Mouse (Mus musculus): ENCODE data around the gene Irf2.
A peak's percentile ranks its signal among the peaks of the same experiment; 100 is the strongest.

The Irf2 gene

GRCm38 (mm10) chr8:46739003-46739949, at the start of gene Irf2:
Gene Irf2, plus strand, starts transcription at chr8:46739732.
- peak; percentile 34 for DNase-seq (ENCODE audit: extremely low read depth, low read depth, low spot score)

- DNase-seq (ENCODE audit: extremely low read depth, low read depth, low spot score) = no peak
Measured at GRCm38 (mm10) chr8:46690111-46690510, 49.4 kb upstream of the Irf2 start.

- no peak for DNase-seq (ENCODE audit: extremely low read depth, low read depth, low spot score)
Measured at GRCm38 (mm10) chr8:46690581-46690980, 49.0 kb upstream of the Irf2 start.

GRCm38 (mm10) chr8:46691360-46691759, 48.2 kb upstream of the Irf2 start:
- DNase-seq (ENCODE audit: extremely low read depth, low read depth, low spot score) = no peak

- no peak for DNase-seq (ENCODE audit: extremely low read depth, low read depth, low spot score)
Measured at GRCm38 (mm10) chr8:46696256-46697041, 43.1 kb upstream of the Irf2 start.

- DNase-seq (ENCODE audit: extremely low read depth, low read depth, low spot score) = no peak
Measured at GRCm38 (mm10) chr8:46697566-46697965, 42.0 kb upstream of the Irf2 start.

GRCm38 (mm10) chr8:46698162-46698561, 41.4 kb upstream of the Irf2 start:
- no peak for DNase-seq (ENCODE audit: extremely low read depth, low read depth, low spot score)

- DNase-seq (ENCODE audit: extremely low read depth, low read depth, low spot score) = no peak
Measured at GRCm38 (mm10) chr8:46705145-46705544, 34.4 kb upstream of the Irf2 start.

GRCm38 (mm10) chr8:46706730-46707129, 32.8 kb upstream of the Irf2 start:
- no peak for DNase-seq (ENCODE audit: extremely low read depth, low read depth, low spot score)

- no peak for DNase-seq (ENCODE audit: extremely low read depth, low read depth, low spot score)
Measured at GRCm38 (mm10) chr8:46709302-46709701, 30.2 kb upstream of the Irf2 start.

GRCm38 (mm10) chr8:46710289-46710688, 29.2 kb upstream of the Irf2 start:
- no peak for DNase-seq (ENCODE audit: extremely low read depth, low read depth, low spot score)

- no peak for DNase-seq (ENCODE audit: extremely low read depth, low read depth, low spot score)
Measured at GRCm38 (mm10) chr8:46711496-46711895, 28.0 kb upstream of the Irf2 start.

GRCm38 (mm10) chr8:46713178-46713577, 26.4 kb upstream of the Irf2 start:
- DNase-seq (ENCODE audit: extremely low read depth, low read depth, low spot score) = no peak

- DNase-seq (ENCODE audit: extremely low read depth, low read depth, low spot score) = no peak
Measured at GRCm38 (mm10) chr8:46713844-46714243, 25.7 kb upstream of the Irf2 start.

- no peak for DNase-seq (ENCODE audit: extremely low read depth, low read depth, low spot score)
Measured at GRCm38 (mm10) chr8:46714400-46714799, 25.1 kb upstream of the Irf2 start.

- no peak for DNase-seq (ENCODE audit: extremely low read depth, low read depth, low spot score)
Measured at GRCm38 (mm10) chr8:46716477-46716876, 23.1 kb upstream of the Irf2 start.

- DNase-seq (ENCODE audit: extremely low read depth, low read depth, low spot score) = no peak
Measured at GRCm38 (mm10) chr8:46717170-46717569, 22.4 kb upstream of the Irf2 start.

- DNase-seq (ENCODE audit: extremely low read depth, low read depth, low spot score) = no peak
Measured at GRCm38 (mm10) chr8:46718301-46718700, 21.2 kb upstream of the Irf2 start.

GRCm38 (mm10) chr8:46718747-46719146, 20.8 kb upstream of the Irf2 start:
- DNase-seq (ENCODE audit: extremely low read depth, low read depth, low spot score) = no peak

- DNase-seq (ENCODE audit: extremely low read depth, low read depth, low spot score) = no peak
Measured at GRCm38 (mm10) chr8:46720656-46721055, 18.9 kb upstream of the Irf2 start.

- DNase-seq (ENCODE audit: extremely low read depth, low read depth, low spot score) = no peak
Measured at GRCm38 (mm10) chr8:46721065-46721845, 18.3 kb upstream of the Irf2 start.

Data from fat pad, adult 2 months (tissue).